Mouse (Mus musculus) lung, embryonic 16.5 days (tissue): ENCODE results near the gene Trappc3. TPM values are rescaled to one million over a fixed set of nuclear protein-coding genes. Genes with fewer than 3 reads are reported as not detected.
A peak's percentile ranks its signal among the peaks of the same experiment; 100 is the strongest.

Source experiments
- ATAC-seq: fragments of 200-750 bp; cut with Nextera tagmentation; 2 replicates; pipeline ENCODE4 v1.8.0; 2017; ENCODE audit warnings: low read depth, mild to moderate bottlenecking, moderate library complexity
- H3K27ac ChIP-seq: fragments of 300-500 bp; sonication (generic); 2 replicates; pipeline ENCODE4 v1.5.1; 2014; ENCODE audit warnings: mild to moderate bottlenecking, control low read depth, low read length
- H3K27me3 ChIP-seq: fragments of 300-500 bp; sonication (generic); 2 replicates; pipeline ENCODE4 v1.6.1; 2014; ENCODE audit warnings: low read depth, low read length, mixed read lengths; ENCODE audit not compliant: control insufficient read depth, insufficient read depth
- H3K36me3 ChIP-seq: fragments of 300-500 bp; sonication (generic); 2 replicates; pipeline ENCODE4 v1.6.1; 2014; ENCODE audit warnings: low read length; ENCODE audit not compliant: control insufficient read depth, insufficient read depth
- H3K4me1 ChIP-seq: fragments of 300-500 bp; sonication (generic); replicated peaks from 2 replicates; pipeline ENCODE4 v1.6.1; 2014; ENCODE audit warnings: low read length, mixed read lengths; ENCODE audit not compliant: control insufficient read depth, insufficient read depth
- H3K4me2 ChIP-seq: fragments of 300-500 bp; sonication (generic); 2 replicates; pipeline ENCODE4 v1.6.1; 2014; ENCODE audit warnings: low read depth, low read length, control low read depth
- H3K4me3 ChIP-seq: fragments of 300-500 bp; sonication (generic); 2 replicates; pipeline ENCODE4 v1.5.1; 2014; ENCODE audit warnings: mild to moderate bottlenecking, low read length, control low read depth
- H3K9ac ChIP-seq: fragments of 300-500 bp; sonication (generic); 2 replicates; pipeline ENCODE4 v1.6.1; 2014; ENCODE audit warnings: low read length, control low read depth
- H3K9me3 ChIP-seq: fragments of 300-500 bp; sonication (generic); 2 replicates; pipeline ENCODE4 v1.6.1; 2016; ENCODE audit warnings: low read length; ENCODE audit not compliant: control insufficient read depth
- WGBS: fragments of 180-500 bp; shearing (Covaris S2); extraction: QIAGEN DNeasy Blood & Tissue Kit; methylation state at CpG from one replicate; pipeline ENCODE4 v1.1.7; 2014; 5-methylcytosine and 5-hydroxymethylcytosine counted together
- polyA plus RNA-seq: library from polyadenylated mRNA; unstranded; fragments of >200 nt; fragmentation: Nextera tagmentation; extraction: Ambion mirVana; gene quantifications from 2 replicates; pipeline ENCODE4 v1.2.1, GENCODE M21; 2015

Trappc3 gene
- polyA plus RNA-seq, 1 experiment from 2014 or later = 101 TPM

GRCm38 (mm10) chr4:126246202-126246889 is 15.8 kb upstream of the Trappc3 start:
- Histone ChIP-seq H3K4me2 (no peak overlapping the region), H3K27me3 (no peaks in the 10 kb centered on the region), H3K27ac (no peak overlapping the region), H3K9ac (no peak overlapping the region), H3K9me3 (no peaks in the 10 kb centered on the region), H3K36me3 (peaks cover 7% of the 10 kb centered on the region), H3K4me1 (peaks cover 6% of the 10 kb centered on the region), H3K4me3 (no peak overlapping the region)
- WGBS = 72% methylated on average over 13 of the region's 13 CpGs
- no peak for ATAC-seq

- 38% methylated on average over 11 of the region's 11 CpGs for WGBS
- Histone ChIP-seq H3K4me1 (peaks cover 20% of the 10 kb centered on the region), H3K9ac (no peak overlapping the region), H3K4me2 (no peak overlapping the region), H3K36me3 (no peaks in the 10 kb centered on the region), H3K9me3 (no peaks in the 10 kb centered on the region), H3K27me3 (no peaks in the 10 kb centered on the region), H3K4me3 (no peak overlapping the region), H3K27ac (no peak overlapping the region)
- no peak for ATAC-seq
Observed at GRCm38 (mm10) chr4:126248261-126248868, 13.8 kb upstream of the Trappc3 start.

- Histone ChIP-seq H3K4me1 (peaks cover 34% of the 10 kb centered on the region), H3K4me3 (no peak overlapping the region), H3K9me3 (no peaks in the 10 kb centered on the region), H3K27me3 (no peaks in the 10 kb centered on the region), H3K36me3 (no peaks in the 10 kb centered on the region), H3K4me2 (no peak overlapping the region), H3K27ac (no peak overlapping the region), H3K9ac (no peak overlapping the region)
- WGBS = 42% methylated on average over 4 of the region's 4 CpGs
- ATAC-seq = no peak
Observed at GRCm38 (mm10) chr4:126250659-126251058, 11.5 kb upstream of the Trappc3 start.

GRCm38 (mm10) chr4:126251655-126252254 is 10.4 kb upstream of the Trappc3 start:
- Histone ChIP-seq H3K4me3 (peak overlapping the region; percentile 5; the same call in 1 of the 2 replicates), H3K27me3 (no peaks in the 10 kb centered on the region), H3K27ac (peak overlapping the region; percentile 77), H3K9ac (peak overlapping the region; percentile 49), H3K4me2 (peak overlapping the region; percentile 19), H3K36me3 (no peaks in the 10 kb centered on the region), H3K4me1 (peaks cover 34% of the 10 kb centered on the region), H3K9me3 (no peaks in the 10 kb centered on the region)
- ATAC-seq = no peak
- 52% methylated on average over 11 of the region's 11 CpGs for WGBS

GRCm38 (mm10) chr4:126252411-126253237 is 9.5 kb upstream of the Trappc3 start:
- Histone ChIP-seq H3K27me3 (no peaks in the 10 kb centered on the region), H3K9ac (peak overlapping the region; percentile 49; the same call in 1 of the 2 replicates), H3K27ac (peak overlapping the region; percentile 77), H3K4me1 (peaks cover 42% of the 10 kb centered on the region), H3K4me2 (peak overlapping the region; percentile 19; the same call in 1 of the 2 replicates), H3K9me3 (no peaks in the 10 kb centered on the region), H3K4me3 (no peak overlapping the region), H3K36me3 (no peaks in the 10 kb centered on the region)
- no peak for ATAC-seq
- 82% methylated on average over 17 of the region's 17 CpGs for WGBS

- H3K4me3 ChIP-seq = peak overlapping the region; percentile 97
- peak overlapping the region; percentile 92 for H3K4me2 ChIP-seq
- no peaks in the 10 kb centered on the region for H3K9me3 ChIP-seq
- H3K36me3 ChIP-seq = no peaks in the 10 kb centered on the region
- peak overlapping the region; percentile 98; the same call in 1 of the 2 replicates for H3K9ac ChIP-seq
- no peak overlapping the region for H3K27ac ChIP-seq
- H3K4me1 ChIP-seq = peaks cover 46% of the 10 kb centered on the region
- WGBS = 71% methylated on average over 14 of the region's 14 CpGs
- no peak for ATAC-seq
- H3K27me3 ChIP-seq = no peaks in the 10 kb centered on the region
Observed at GRCm38 (mm10) chr4:126253637-126254272, 8.4 kb upstream of the Trappc3 start.

GRCm38 (mm10) chr4:126254315-126255112 is 7.6 kb upstream of the Trappc3 start:
- H3K27ac ChIP-seq = peak overlapping the region; percentile 88
- ATAC-seq = peak; percentile 4; the same call in 1 of the 2 replicates
- H3K9me3 ChIP-seq = no peaks in the 10 kb centered on the region
- no peaks in the 10 kb centered on the region for H3K27me3 ChIP-seq
- H3K4me2 ChIP-seq = peak overlapping the region; percentile 92
- H3K36me3 ChIP-seq = no peaks in the 10 kb centered on the region
- peaks cover 53% of the 10 kb centered on the region for H3K4me1 ChIP-seq
- WGBS = 13% methylated on average over 9 of the region's 9 CpGs
- H3K4me3 ChIP-seq = peak overlapping the region; percentile 97
- peak overlapping the region; percentile 98 for H3K9ac ChIP-seq
